Comparison of ENCODE assay signal across 8 mouse cellular contexts in the genomic region with DNA sequence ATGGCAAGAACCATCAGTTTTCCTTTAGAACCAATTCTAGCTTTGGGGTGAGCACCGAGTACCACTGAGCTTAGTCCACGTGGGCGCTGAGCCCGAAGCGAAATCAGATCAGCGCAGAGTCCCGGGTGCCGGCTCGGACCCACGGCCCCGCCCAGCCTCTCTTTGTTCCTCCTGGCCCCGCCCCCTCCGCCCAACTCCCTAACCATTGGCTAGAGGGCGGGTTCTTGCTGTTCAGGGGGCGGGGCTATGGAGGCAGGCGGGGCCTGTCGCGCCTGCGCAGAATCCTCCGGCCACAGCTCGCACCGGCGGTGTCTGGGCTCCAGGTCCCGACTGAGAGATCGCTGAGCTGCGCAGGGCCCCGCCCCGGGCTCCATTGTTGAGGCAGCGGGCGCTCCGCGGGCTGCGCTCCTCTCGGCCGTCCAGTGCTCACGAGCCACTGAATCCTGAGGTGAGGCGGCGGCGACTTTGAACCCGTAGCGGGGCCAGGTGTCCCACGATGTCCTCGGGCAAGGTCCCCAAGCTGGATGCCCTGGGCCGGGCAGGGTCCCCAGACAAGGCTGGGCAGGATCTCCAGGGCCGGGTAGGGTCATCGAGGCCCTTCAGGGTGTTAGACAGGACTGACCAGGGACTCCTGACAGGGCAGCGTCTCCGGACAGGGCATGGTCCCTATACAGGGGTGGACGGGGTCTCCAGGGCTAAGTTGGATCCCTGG. TPM values are rescaled to one million over a fixed set of nuclear protein-coding genes. Genes with fewer than 3 reads are reported as not detected.
DNase-seq lines count a peak whose midpoint lies in the region; ATAC-seq and TF ChIP-seq lines count a peak whose summit lies in the region.

A gene (plus strand): TSS at position 227 of the 712 bp plus-strand sequence.

- H3K4me2 ChIP-seq in forebrain, embryonic 16.5 days (ENCODE audit: low read length): peak within 1 kb of the TSS; percentile 60
- peak within 1 kb of the TSS; percentile 79 for H3K4me2 ChIP-seq in liver, postnatal 0 days (ENCODE audit: low read depth, low read length)
- peak within 1 kb of the TSS; percentile 95 for H3K4me2 ChIP-seq in neural tube, embryonic 13.5 days

- no peaks in the 10 kb centered on the region for H3K36me3 ChIP-seq in forebrain, embryonic 16.5 days (ENCODE audit: control insufficient read depth, insufficient read depth)
- H3K36me3 ChIP-seq in liver, postnatal 0 days (replicated peaks; ENCODE audit: insufficient read depth, low read length): no peaks in the 10 kb centered on the region
- H3K36me3 ChIP-seq in neural tube, embryonic 13.5 days: no peaks in the 10 kb centered on the region

- TF ChIP-seq CTCF in liver, postnatal 0 days (IDR thresholded peaks at IDR 0.05; ENCODE audit: low read depth): no peak

- peak; percentile 94 for ATAC-seq in forebrain, embryonic 16.5 days
- ATAC-seq in liver, postnatal 0 days: peak; percentile 94
- peak; percentile 93 for ATAC-seq in neural tube, embryonic 13.5 days (ENCODE audit: low read depth)

- peak within 1 kb of the TSS; percentile 79 for H3K27ac ChIP-seq in forebrain, embryonic 16.5 days (ENCODE audit: low read length)
- no peak within 1 kb of the TSS for H3K27ac ChIP-seq in liver, postnatal 0 days (ENCODE audit: low read depth)
- peak within 1 kb of the TSS; percentile 86 for H3K27ac ChIP-seq in neural tube, embryonic 13.5 days (replicated peaks)

- H3K4me3 ChIP-seq in forebrain, embryonic 16.5 days (replicated peaks; ENCODE audit: low read length): peak within 1 kb of the TSS; percentile 97
- peak within 1 kb of the TSS; percentile 55 for H3K4me3 ChIP-seq in liver, postnatal 0 days (ENCODE audit: low read depth, low read length)
- peak within 1 kb of the TSS; percentile 96 for H3K4me3 ChIP-seq in neural tube, embryonic 13.5 days

- peaks cover 41% of the 10 kb centered on the region for H3K4me1 ChIP-seq in forebrain, embryonic 16.5 days (replicated peaks; ENCODE audit: control insufficient read depth, insufficient read depth, low read length)
- peaks cover 7% of the 10 kb centered on the region for H3K4me1 ChIP-seq in liver, postnatal 0 days (ENCODE audit: insufficient read depth)
- peaks cover 46% of the 10 kb centered on the region for H3K4me1 ChIP-seq in neural tube, embryonic 13.5 days (replicated peaks)

- DNase-seq in ES-CJ7 (ENCODE audit: low read depth, low spot score): peak; percentile 97
- peak; percentile 99 to 100 for DNase-seq in cerebellum, adult 18-20 months
- DNase-seq in heart, postnatal 25 days (ENCODE audit: low spot score): peak; percentile 99
- DNase-seq in layer of hippocampus, adult 11-12 months (ENCODE audit: low spot score): peak; percentile 99
- DNase-seq in liver, postnatal 0 days: peak; percentile 96
- DNase-seq in telencephalon, adult 2 months (ENCODE audit: low read depth, low spot score): peak; percentile 87

- peak within 1 kb of the TSS; percentile 99 for H3K9ac ChIP-seq in forebrain, embryonic 16.5 days (replicated peaks; ENCODE audit: low read depth, low read length)
- peak within 1 kb of the TSS; percentile 69 for H3K9ac ChIP-seq in liver, postnatal 0 days (replicated peaks)
- peak within 1 kb of the TSS; percentile 99 for H3K9ac ChIP-seq in neural tube, embryonic 13.5 days

- WGBS in forebrain, embryonic 16.5 days: under 1% methylated on average over 49 of the region's 49 CpGs
- WGBS in liver, postnatal 0 days (ENCODE audit: insufficient replicate concordance): 1% methylated on average over 48 of the region's 49 CpGs
- under 1% methylated on average over 49 of the region's 49 CpGs for WGBS in neural tube, embryonic 13.5 days

- no peak for TF ChIP-seq EP300 in liver, postnatal 0 days (IDR thresholded peaks at IDR 0.05; ENCODE audit: low read depth)

- H3K9me3 ChIP-seq in forebrain, embryonic 16.5 days (ENCODE audit: control insufficient read depth, low read length): no peaks in the 10 kb centered on the region
- no peaks in the 10 kb centered on the region for H3K9me3 ChIP-seq in liver, postnatal 0 days (ENCODE audit: low read length)
- no peaks in the 10 kb centered on the region for H3K9me3 ChIP-seq in neural tube, embryonic 13.5 days

- intact Hi-C loops in heart, postnatal 25 days (cut with DNase I): no loop called here

- H3K27me3 ChIP-seq in forebrain, embryonic 16.5 days (replicated peaks; ENCODE audit: control insufficient read depth, insufficient read depth, low read length): no peaks in the 10 kb centered on the region
- H3K27me3 ChIP-seq in liver, postnatal 0 days (ENCODE audit: insufficient read depth, low read length): peaks cover 15% of the 10 kb centered on the region
- H3K27me3 ChIP-seq in neural tube, embryonic 13.5 days: 0 out of 2 replicates have a peak, but pooled peaks cover 3% of the 10 kb centered on the region

RNA-seq across cellular contexts. Expression of the gene that starts here (rescaled TPM):
- 64.1 and 64.7 TPM in 2 replicates for polyA plus RNA-seq in forebrain, embryonic 16.5 days (2015; fragmentation: Nextera tagmentation; extraction: Ambion mirVana)
- 10 to 100 TPM; 22.8 to 23.9 TPM for total RNA-seq in heart, postnatal 25 days (2021)
- polyA plus RNA-seq in liver, postnatal 0 days (2015; fragmentation: Nextera tagmentation; extraction: Ambion mirVana): 1.1 and 1.2 TPM in 2 replicates
- polyA plus RNA-seq in neural tube, embryonic 13.5 days (2015; fragmentation: Nextera tagmentation; extraction: Ambion mirVana): 92.2 and 99.6 TPM in 2 replicates

Comparison
In these comparisons a context has a peak if more than half of its experiments do, and no peak if none do; other contexts are left out.
1. RNA of the gene that starts here (polyA plus RNA-seq): 92.2 to 99.6 TPM in neural tube, embryonic 13.5 days and 64.1 to 64.7 TPM in forebrain, embryonic 16.5 days; 1.1 to 1.2 TPM in liver, postnatal 0 days; every median in the first group is over 10 times any median in the second.
2. Peak in every context shown above with its lines, with median percentiles within 50 percentile points of each other: DNase-seq, ATAC-seq, H3K4me2 ChIP-seq, H3K4me3 ChIP-seq and H3K9ac ChIP-seq.